Mouse (Mus musculus) lung, postnatal 14 days (tissue): ENCODE results near the gene Ptprn2.
"Not testable (repeated sequence)": the region's sequence is repeated elsewhere in the genome, so short reads cannot be mapped to it uniquely, and the experiment has no call there.

ENCODE experiments used
- DNase-seq: peaks from one replicate; pipeline ENCODE4 v3.0.0; 2021

Gene Ptprn2

DNA sequence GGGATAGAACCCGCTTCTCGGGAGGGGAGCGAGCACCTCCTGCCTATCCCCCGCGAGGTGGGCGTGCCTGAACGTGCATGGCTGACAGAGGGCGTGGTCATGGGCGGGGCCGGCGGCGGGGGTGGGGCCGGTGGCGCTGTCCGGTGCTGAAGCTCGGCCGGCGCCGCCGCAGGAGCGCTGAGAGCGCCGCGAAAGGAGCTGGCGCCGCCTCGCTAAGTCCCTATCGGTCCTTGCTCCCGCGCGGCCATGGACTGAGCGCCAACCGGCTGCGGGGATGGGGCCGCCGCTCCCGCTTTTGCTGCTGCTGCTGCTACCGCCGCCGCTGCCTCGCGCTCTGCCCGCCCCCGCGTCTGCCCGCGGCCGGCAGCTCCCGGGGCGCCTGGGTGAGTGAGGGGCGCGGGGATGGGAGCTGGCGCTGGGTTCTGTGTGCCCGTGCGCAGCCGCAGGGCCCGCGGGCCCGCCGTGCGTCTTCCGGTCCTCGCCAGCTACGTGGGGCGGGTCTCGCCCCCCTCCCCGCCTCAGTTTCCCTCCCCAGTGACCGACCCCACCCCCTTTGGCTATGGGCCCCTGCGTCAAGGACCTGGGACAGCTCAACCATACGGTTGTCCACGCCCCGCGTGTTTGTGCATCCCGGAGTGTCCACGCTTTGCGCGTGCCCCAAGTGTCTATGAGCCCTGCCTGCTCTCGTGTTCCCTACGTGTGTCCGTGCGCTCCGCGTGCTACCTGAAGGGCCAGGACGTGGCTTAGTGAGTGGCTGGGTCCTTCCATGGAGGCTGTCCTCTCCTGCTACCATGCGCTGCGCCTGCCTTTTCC is at the start of gene Ptprn2:
Gene Ptprn2, plus strand, starts transcription at position 130 of the 813 bp plus-strand sequence.
- DNase-seq: peak; percentile 51

DNA sequence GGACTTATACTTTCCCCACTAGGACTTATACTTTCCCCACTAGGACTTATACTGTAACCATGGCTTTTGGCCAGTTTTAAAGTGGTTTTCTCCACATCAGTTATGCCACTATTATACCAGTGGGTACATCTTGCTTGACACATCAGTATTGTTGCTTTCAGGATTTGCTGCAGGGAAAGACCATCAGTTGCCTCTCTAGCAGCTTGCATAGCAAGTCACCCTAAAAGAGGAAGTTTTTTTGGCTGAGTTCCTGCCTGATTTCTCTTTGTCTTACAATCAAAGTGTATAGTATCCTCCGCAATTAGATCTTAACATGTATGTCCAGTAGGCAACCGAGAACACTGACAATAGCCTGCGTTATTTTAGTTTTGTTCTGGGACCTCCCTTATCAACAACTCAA is 49.4 kb upstream of the Ptprn2 start:
- DNase-seq: no peak

DNA sequence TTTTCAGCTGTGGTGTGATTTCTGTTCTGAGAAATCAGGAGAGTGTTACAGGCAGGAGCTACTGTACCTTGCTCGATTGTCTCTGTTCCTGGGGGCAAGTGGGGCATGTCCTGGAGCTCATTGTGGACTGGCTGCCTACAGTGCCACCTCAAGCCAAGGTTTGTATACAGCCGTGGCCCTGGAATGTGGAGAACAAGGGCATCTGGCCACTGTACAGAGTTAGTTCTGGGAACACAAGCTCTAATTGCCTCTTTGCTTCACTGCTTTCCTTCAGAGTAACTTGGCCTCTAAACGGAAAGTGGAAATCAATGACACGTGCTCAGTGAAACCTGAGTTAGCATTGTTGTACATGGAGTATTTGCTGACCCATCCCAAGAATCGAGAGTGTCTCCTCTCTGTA is 46.9 kb upstream of the Ptprn2 start:
- no peak for DNase-seq

GRCm38 (mm10) chr12:116442184-116442583 is 43.3 kb upstream of the Ptprn2 start:
- no peak for DNase-seq

DNA sequence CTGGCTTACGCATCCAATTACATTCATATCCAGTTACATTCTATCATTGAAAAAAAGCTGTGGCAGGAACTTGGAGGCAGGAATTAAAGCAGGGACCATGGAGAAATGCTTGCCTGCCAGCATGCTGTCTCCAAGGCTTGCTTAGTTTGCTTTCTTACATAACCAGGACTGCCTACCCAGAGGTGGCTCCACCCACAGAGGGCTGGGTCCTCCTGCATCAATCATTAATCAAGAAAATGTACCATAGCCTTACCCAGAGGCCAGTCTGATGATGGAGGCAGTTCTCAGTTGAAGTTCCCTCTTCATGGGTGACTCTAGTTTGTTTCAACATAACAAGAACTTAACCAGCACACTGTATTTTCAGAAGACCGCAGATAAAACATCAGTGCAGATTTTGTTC is 36.0 kb upstream of the Ptprn2 start:
- no peak for DNase-seq

DNA sequence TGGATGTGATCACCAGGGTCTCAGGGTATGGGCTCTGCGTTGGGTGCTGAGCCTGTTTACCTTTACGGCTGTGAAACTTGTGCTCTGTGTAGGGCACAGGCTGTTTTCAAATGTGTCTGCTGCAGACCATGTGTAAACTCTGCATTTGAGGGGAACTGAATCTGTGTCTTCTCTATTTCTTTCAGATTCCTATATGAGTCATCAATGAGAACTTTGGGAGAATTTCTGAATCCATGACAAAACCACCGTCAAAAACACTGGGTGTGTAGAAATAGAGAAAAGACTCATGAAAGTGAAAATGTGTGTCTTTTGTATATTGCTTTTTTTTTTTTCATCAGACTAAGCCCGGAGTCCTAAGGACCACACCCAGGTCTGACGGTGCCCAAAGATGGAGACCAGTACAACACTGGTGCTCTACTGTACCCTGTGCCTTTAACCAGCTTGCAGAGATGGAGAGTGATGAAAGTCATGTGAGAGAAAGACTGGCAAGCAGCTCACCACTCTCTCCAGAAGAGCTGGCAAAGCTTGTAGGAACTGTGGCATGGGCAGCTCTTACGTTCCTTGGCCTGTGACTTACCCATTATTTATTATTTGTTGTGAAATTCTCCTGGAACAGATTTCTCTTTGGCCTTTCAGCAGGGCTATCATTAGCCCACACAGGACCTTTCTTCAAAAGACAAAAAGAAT is 25.0 kb upstream of the Ptprn2 start:
- no peak for DNase-seq

DNA sequence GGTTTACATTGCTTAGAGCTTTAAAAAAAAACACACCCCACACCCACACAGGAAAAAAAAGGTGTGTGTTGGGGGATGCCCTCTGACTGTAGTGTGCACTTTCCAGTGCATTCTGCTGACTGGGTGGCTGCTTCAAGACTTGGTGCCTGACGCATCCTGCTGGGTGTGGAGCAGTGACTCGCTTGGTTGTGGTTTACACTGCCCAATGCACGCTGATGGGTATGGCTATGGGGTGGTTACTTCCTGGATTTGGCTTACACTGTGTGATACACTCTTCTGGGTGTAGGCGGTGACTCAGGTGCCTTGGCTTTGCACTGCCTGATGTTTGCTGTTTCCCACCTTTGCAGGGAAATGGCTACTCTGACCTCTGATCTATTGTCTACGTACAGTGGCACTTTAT is 18.5 kb upstream of the Ptprn2 start:
- no peak for DNase-seq

DNA sequence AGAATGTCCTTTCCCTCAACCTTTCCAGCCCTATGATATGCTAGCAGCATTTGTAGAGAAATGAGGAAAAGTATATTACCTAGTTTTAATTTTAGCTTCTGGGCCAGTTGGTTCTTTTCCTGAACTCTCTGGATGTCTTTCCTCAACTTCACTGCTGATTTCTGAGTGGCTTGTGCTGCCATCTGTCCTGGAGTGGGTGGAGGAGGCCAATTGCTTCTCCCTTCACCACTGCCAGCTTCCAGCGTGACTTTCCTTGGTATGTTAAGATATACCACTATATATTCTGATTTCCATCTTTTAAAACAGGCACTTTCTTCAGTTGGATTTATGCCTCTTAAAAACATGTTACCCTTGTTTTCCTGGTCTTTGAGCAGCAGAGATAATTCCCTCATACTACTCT is 17.2 kb upstream of the Ptprn2 start:
- DNase-seq: no peak

DNA sequence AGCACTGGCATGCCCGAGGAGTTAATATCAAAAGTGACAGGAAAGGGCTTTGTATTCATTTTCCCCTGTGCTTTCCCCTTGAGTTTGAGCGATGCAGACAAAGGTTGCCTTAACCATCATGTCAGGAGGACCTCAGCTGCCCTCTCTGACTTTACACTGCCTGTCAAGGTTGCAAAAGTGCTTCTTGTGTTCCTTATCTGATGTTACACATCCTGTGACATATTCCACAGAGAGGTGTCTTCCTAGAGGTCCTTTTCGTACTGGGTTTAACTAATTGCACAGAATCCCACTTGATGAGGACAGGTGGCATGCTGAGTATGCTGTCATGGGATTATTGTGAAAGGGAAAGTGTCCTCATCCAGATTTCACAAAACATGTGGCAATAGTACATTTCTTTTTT is 16.4 kb upstream of the Ptprn2 start:
- no peak for DNase-seq

DNA sequence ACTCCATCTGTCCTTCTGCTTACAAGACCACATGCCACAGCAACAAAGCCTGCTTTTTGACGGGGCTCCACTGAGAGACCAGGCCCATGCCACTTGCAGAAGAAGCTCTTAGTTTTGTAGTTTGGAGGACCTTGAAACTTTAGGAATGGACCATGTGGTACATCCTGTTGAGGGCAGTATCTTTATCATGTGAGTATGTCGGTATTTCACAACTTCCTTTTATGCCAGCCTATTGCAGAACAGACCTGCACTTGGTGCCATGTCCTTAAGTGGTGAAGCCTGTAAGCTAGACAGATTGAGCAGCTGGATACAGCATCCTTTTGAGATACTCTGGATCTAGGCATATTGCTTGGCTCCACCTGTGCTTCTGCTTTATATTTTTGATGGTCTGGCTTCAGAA is 12.3 kb upstream of the Ptprn2 start:
- DNase-seq: no peak

GRCm38 (mm10) chr12:116473761-116474160 is 11.8 kb upstream of the Ptprn2 start:
- DNase-seq: no peak

GRCm38 (mm10) chr12:116474676-116475075 is 10.8 kb upstream of the Ptprn2 start:
- no peak for DNase-seq

GRCm38 (mm10) chr12:116478771-116479170 is 6.7 kb upstream of the Ptprn2 start:
- no peak for DNase-seq

GRCm38 (mm10) chr12:116481921-116482320 is 3.6 kb upstream of the Ptprn2 start:
- no peak for DNase-seq

DNA sequence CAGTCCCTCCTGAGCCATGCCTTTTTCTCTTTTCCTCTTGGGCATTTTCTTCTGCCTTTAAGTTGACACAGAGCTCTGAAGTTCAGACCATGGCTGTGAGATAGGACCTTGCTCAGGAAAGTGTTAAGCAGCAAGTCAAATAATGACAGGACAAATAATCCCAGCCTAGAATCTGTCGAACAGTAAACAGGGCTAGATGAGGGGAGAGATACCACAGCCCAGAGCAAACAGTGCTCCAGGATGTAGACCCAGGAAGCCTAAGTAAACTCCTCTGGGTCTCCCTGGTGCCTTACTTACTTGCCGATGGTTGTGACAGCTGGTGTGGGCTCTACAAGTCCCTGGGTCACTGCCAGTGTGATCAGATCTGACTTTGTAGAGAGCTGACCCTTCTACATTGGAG is 1.9 kb upstream of the Ptprn2 start:
- no peak for DNase-seq

- DNase-seq: no peak
Measured at GRCm38 (mm10) chr12:116484991-116485390, 529 bp upstream of the Ptprn2 start.

DNA sequence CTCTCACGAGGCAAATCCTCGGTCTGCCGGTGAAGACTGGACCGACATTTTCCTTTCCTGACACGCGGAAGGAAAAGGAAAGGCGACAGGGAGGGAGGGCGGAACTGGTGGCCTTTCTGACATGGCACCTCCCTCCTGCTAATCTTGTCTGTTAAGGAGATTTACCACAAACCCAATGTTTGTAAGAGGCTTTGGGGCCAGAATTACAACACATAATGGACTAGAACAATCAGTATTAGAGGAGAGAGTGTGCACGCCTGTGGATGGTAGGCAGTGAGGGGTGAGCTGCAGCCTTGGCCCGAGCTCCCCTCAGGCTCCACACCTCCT is 847 bp downstream of the Ptprn2 start:
- no peak for DNase-seq

- DNase-seq: no peak
Measured at GRCm38 (mm10) chr12:116488836-116489235, 3.3 kb downstream of the Ptprn2 start.

DNA sequence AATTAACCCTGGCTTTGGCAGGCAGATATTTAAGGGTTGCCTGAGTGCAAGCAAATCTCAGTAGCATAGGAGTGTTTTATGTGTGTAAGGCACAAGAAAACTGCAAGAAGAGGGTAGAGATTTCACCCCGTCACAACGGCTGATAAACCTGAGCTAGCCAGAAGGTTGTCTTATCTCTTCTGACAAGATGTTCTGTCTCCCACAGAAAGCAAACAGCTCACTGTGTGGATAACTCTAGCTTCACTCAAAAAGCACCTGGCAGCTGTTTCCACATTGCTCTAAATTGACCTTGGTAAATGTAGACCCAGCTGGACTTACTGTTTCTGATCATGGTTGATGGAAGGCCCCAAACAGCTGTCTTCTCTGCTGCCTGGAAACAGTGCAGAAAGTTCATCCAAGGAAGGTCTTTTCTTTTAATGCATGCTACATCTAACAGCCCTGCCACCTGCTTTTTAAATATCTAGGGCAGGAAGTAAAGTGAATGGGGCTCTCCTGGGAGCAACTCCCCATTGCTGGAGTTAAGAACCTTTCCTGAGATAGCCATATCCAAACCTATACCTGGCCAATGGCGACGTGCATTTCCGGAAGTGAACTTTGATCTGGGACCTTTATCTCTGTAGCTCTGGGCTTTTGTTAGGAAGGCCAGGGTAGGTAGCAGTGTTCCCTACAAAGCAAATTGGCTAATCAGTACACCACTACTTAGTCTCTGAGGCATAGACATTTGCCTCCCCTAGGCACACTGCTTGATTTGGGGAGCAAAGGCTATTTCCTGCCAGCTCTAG is 5.2 kb downstream of the Ptprn2 start:
- DNase-seq: no peak

DNA sequence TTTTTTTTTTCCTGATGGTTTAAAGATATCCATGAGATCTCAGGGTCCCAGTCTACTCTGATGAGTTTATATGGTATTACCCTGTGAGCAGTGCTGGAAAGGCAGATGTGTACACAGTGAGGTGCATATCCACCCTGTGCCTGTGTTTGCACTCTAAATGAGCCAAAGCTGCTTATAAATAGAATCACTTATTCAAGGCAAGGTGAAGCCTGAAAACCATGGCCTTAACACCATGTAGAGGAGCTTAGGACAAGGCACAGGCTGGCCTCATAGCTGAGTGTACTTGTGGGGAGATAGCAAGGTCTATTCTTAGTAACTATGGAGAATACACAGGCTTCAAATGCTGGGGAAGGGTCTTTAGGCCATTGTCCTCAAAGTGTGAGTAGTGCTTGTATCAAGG is 13.1 kb downstream of the Ptprn2 start:
- no peak for DNase-seq

GRCm38 (mm10) chr12:116500652-116501051 is 15.1 kb downstream of the Ptprn2 start:
- DNase-seq: no peak

- DNase-seq: no peak
Measured at GRCm38 (mm10) chr12:116512482-116512881, 27.0 kb downstream of the Ptprn2 start.

DNA sequence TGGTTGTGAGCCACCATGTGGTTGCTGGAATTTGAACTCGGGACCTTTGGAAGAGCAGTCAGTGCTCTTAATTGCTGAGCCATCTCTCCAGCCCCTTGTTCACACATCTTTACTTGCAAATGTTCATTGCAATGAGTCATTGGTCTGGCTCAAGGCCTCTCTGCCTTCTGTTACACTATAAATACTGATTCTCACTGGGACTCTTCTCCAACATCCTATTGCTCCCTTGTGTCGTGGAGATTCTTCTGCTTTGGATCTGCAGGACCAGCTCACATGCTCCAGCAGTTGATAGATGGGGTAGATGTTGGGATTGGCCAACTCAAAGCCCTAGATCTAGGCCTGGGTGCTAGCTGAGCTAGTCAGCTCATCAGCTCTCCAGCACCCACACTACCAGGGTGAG is 28.3 kb downstream of the Ptprn2 start:
- DNase-seq: not testable (repeated sequence)

DNA sequence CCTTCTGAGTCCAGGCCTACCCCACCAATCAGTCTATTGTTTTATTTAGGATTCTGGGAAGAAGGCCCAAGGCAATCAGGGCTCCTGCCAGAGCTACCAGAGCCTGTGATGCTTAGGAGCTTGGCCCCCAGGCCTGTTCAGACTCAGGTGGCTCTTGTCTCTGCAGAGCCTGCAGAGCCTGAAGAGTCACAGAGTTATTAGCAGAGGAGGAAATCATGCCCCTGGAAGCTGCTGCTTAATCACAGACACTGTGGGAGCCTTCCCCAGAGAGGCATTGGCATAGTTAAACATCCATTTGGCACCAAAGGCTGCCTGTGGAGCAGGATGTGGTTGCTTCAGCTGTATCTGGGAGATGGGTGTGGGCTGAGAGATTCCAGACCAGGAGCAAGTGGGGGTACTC is 30.3 kb downstream of the Ptprn2 start:
- DNase-seq: no peak
